Mouse (Mus musculus): ENCODE data around the gene Fanca. TPM values are rescaled to one million over a fixed set of nuclear protein-coding genes. Genes with fewer than 3 reads are reported as not detected.

Fanca gene
- total and polyA plus RNA-seq, 3 experiments, result 21.9 to 57.8 (median 39.2) TPM

- Histone ChIP-seq H3K9ac (ENCODE audit: insufficient read depth, low read depth) (no peak overlapping the region), H3K36me3 (replicated peaks in 1 of 2; ENCODE audit: control insufficient read depth in 1 of 2, insufficient read depth in 1 of 2, low read length in 1 of 2) (peaks cover 49 to 88% of the 10 kb centered on the region in 2 experiments), H3K27me3 (replicated peaks) (no peaks in the 10 kb centered on the region), H3K4me3 (replicated peaks in 1 of 3; ENCODE audit: low read depth in 2 of 3, low read length in 2 of 3, poor library complexity in 1 of 3) (no peak overlapping the region), H3K27ac (ENCODE audit: insufficient read depth, low read depth) (no peak overlapping the region), H3K4me1 (ENCODE audit: control insufficient read depth in 1 of 2, insufficient read depth in 2 of 2) (peaks cover 4 to 9% of the 10 kb centered on the region in 2 experiments; a peak in 1 of 4 replicates), H3K9me3 (replicated peaks; ENCODE audit: low read length) (no peaks in the 10 kb centered on the region), H3K79me2 (replicated peaks; ENCODE audit: control insufficient read depth, extremely low read depth, insufficient read depth, poor library complexity, severe bottlenecking) (no peaks in the 10 kb centered on the region), H3K4me2 (ENCODE audit: insufficient read depth, low read depth, poor library complexity, severe bottlenecking) (no peak overlapping the region)
- TF ChIP-seq RCOR1 (conservative IDR thresholded peaks at IDR 0.05; ENCODE audit: low read depth, low read length), result no peak
- TF ChIP-seq POLR2A (IDR thresholded peaks at IDR 0.05; ENCODE audit: low read depth, low read length), result no peak
- no peak for TF ChIP-seq ZC3H11A (IDR thresholded peaks at IDR 0.05; ENCODE audit: low read depth, low read length)
- no peak for TF ChIP-seq JUN (IDR thresholded peaks at IDR 0.05; ENCODE audit: insufficient read depth, low read depth, low read length)
- TF ChIP-seq MAX (IDR thresholded peaks at IDR 0.05; ENCODE audit: low read length), result no peak
- DNase-seq (ENCODE audit: extremely low read depth), result no peak
- in situ Hi-C loops (cut with MboI; ENCODE audit: low pct_ligation_motif_present, low pct_unique_long_range_greater_than_20kb, low sequenced_read_pairs) (no loop called here), dilution Hi-C loops (cut with MboI; ENCODE audit: extremely low pct_ligation_motif_present, extremely low pct_unique_long_range_greater_than_20kb, low sequenced_read_pairs) (no loop called here)
Observed at GRCm38 (mm10) chr8:123292785-123293184, 25.6 kb downstream of the Fanca start.

GRCm38 (mm10) chr8:123292281-123292680 lies 26.1 kb downstream of the Fanca start:
- no peak for DNase-seq (ENCODE audit: extremely low read depth)
- Histone ChIP-seq H3K9ac (ENCODE audit: insufficient read depth, low read depth) (no peak overlapping the region), H3K4me1 (ENCODE audit: control insufficient read depth in 1 of 2, insufficient read depth in 2 of 2) (peaks cover 6 to 12% of the 10 kb centered on the region in 2 experiments; a peak in 3 of 4 replicates), H3K79me2 (replicated peaks; ENCODE audit: control insufficient read depth, extremely low read depth, insufficient read depth, poor library complexity, severe bottlenecking) (no peaks in the 10 kb centered on the region), H3K27ac (ENCODE audit: insufficient read depth, low read depth) (no peak overlapping the region), H3K4me2 (ENCODE audit: insufficient read depth, low read depth, poor library complexity, severe bottlenecking) (no peak overlapping the region), H3K36me3 (replicated peaks in 1 of 2; ENCODE audit: control insufficient read depth in 1 of 2, insufficient read depth in 1 of 2, low read length in 1 of 2) (peaks cover 48 to 89% of the 10 kb centered on the region in 2 experiments), H3K4me3 (replicated peaks in 1 of 3; ENCODE audit: low read depth in 2 of 3, low read length in 2 of 3, poor library complexity in 1 of 3) (no peak overlapping the region), H3K9me3 (replicated peaks; ENCODE audit: low read length) (no peaks in the 10 kb centered on the region), H3K27me3 (replicated peaks) (no peaks in the 10 kb centered on the region)
- TF ChIP-seq POLR2A (IDR thresholded peaks at IDR 0.05; ENCODE audit: low read depth, low read length) (no peak), KAT2A (IDR thresholded peaks at IDR 0.05; ENCODE audit: insufficient replicate concordance, low read length) (no peak)
- dilution Hi-C loops (cut with MboI; ENCODE audit: extremely low pct_ligation_motif_present, extremely low pct_unique_long_range_greater_than_20kb, low sequenced_read_pairs) (no loop called here), in situ Hi-C loops (cut with MboI; ENCODE audit: low pct_ligation_motif_present, low pct_unique_long_range_greater_than_20kb, low sequenced_read_pairs) (no loop called here)

- no peak for DNase-seq (ENCODE audit: extremely low read depth)
- Histone ChIP-seq H3K27me3 (replicated peaks) (no peaks in the 10 kb centered on the region), H3K9ac (ENCODE audit: insufficient read depth, low read depth) (no peak overlapping the region), H3K9me3 (replicated peaks; ENCODE audit: low read length) (no peaks in the 10 kb centered on the region), H3K79me2 (replicated peaks; ENCODE audit: control insufficient read depth, extremely low read depth, insufficient read depth, poor library complexity, severe bottlenecking) (no peaks in the 10 kb centered on the region), H3K4me1 (ENCODE audit: control insufficient read depth in 1 of 2, insufficient read depth in 2 of 2) (peaks cover 9 to 17% of the 10 kb centered on the region in 2 experiments; a peak in 3 of 4 replicates), H3K27ac (ENCODE audit: insufficient read depth, low read depth) (no peak overlapping the region), H3K4me3 (replicated peaks in 1 of 3; ENCODE audit: low read depth in 2 of 3, low read length in 2 of 3, poor library complexity in 1 of 3) (no peak overlapping the region), H3K36me3 (replicated peaks in 1 of 2; ENCODE audit: control insufficient read depth in 1 of 2, insufficient read depth in 1 of 2, low read length in 1 of 2) (peaks cover 48 to 90% of the 10 kb centered on the region in 2 experiments), H3K4me2 (ENCODE audit: insufficient read depth, low read depth, poor library complexity, severe bottlenecking) (no peak overlapping the region)
- no peak for TF ChIP-seq USF1 (IDR thresholded peaks at IDR 0.05; ENCODE audit: low read depth, low read length)
- TF ChIP-seq MAX (IDR thresholded peaks at IDR 0.05; ENCODE audit: low read length), result no peak
- TF ChIP-seq E2F4 (IDR thresholded peaks at IDR 0.05; ENCODE audit: insufficient replicate concordance, low read depth, low read length), result no peak
- no peak for TF ChIP-seq NRF1 (IDR thresholded peaks at IDR 0.05; ENCODE audit: low read depth, low read length)
- TF ChIP-seq MAFK (IDR thresholded peaks at IDR 0.05; ENCODE audit: insufficient replicate concordance, low read length), result no peak
- TF ChIP-seq ELF1 (IDR thresholded peaks at IDR 0.05; ENCODE audit: low read depth, low read length), result no peak
- no peak for TF ChIP-seq ZC3H11A (IDR thresholded peaks at IDR 0.05; ENCODE audit: low read depth, low read length)
- no peak for TF ChIP-seq NELFE (IDR thresholded peaks at IDR 0.05; ENCODE audit: low read depth, low read length)
- TF ChIP-seq RCOR1 (conservative IDR thresholded peaks at IDR 0.05; ENCODE audit: low read depth, low read length), result no peak
- TF ChIP-seq TBP (conservative IDR thresholded peaks at IDR 0.05; ENCODE audit: low read depth, low read length), result no peak
- TF ChIP-seq GABPA (IDR thresholded peaks at IDR 0.05; ENCODE audit: insufficient replicate concordance, low read depth, low read length), result no peak
- no peak for TF ChIP-seq ETS1 (conservative IDR thresholded peaks at IDR 0.05; ENCODE audit: low read depth, low read length)
- no peak for TF ChIP-seq HCFC1 (IDR thresholded peaks at IDR 0.05; ENCODE audit: low read depth, low read length)
- TF ChIP-seq POLR2A (IDR thresholded peaks at IDR 0.05; ENCODE audit: low read depth, low read length), result no peak
- TF ChIP-seq UBTF (IDR thresholded peaks at IDR 0.05; ENCODE audit: low read depth, low read length), result no peak
- in situ Hi-C loops (cut with MboI; ENCODE audit: low pct_ligation_motif_present, low pct_unique_long_range_greater_than_20kb, low sequenced_read_pairs), result no loop called here
- dilution Hi-C loops (cut with MboI; ENCODE audit: extremely low pct_ligation_motif_present, extremely low pct_unique_long_range_greater_than_20kb, low sequenced_read_pairs), result no loop called here
Observed at GRCm38 (mm10) chr8:123291716-123292115, 26.7 kb downstream of the Fanca start.
